Mouse (Mus musculus): ENCODE results near the gene Mief2.

DNA sequence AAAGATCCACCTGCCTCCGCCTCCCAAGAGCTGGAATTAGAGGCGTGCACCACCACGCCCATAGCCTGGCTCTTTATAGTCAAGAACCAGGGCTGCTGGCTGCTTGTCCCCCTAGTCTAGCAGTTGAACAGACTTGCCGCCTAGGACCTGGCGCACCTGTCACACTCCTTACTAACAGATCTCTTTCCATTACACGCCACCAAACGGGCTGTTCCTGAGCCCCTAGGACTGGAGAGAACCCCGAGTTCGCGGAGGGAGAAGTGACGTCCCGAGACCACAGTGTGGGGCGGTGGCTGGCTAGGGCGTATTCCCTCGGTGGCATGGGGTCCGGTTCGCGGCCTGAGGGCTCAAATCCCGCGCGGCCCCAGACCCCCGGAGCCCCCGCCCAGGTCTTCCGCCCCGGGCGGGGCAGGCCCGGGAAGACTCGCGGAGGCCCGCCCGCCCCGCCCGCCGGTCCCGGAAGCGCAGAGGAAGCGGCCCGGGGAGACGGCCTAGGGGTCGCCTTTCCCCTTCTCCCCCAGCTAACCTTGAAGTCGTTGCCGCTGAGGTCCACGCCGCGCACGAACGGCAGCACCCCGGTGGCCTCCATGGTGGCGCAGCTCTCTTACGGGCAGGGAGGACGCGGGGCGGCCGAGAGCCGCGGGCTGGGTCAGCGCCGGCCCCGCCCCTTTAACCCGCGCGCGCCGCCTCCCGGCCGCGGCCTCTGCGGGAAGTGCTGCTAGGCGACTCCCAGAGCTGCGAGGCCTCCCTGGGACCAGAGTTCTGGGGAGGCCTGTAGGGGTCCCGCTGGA is 1.4 kb upstream of the Mief2 start, which contains the start of gene Flii:
- TF ChIP-seq CTCF (IDR thresholded peaks at IDR 0.05; ENCODE audit: low read depth, low read length) (no peak), EP300 (IDR thresholded peaks at IDR 0.05; ENCODE audit: insufficient read depth, low read depth, low read length) (no peak)

All from ES-Bruce4 (cell line).